31 mouse cellular contexts compared by ENCODE assay signal in the genomic region with DNA sequence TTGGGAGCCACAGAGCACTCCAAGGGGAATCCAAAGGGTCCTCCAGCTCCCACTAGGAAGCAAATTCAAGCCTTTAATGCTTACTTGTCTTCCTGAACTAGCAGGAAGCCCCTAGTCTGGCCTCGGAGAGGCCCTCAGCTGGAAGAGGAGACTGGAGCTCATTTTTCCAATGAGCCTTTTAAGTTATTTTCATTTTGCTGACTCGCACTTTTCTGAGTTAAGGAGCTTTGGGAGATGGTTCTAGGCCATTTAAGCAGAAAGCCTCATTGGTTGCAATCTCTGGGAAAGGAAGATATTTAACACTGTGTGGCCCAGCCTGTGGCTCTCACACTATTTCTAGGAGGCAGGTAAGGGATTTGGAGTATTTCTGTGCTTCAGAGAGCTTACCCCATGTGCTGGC.
"Had no signal": no experiment of that assay in that cellular context is flagged by ENCODE, and none has a peak within 500 bp of the region (broad histone marks: within the 10 kb centered on the region; RNA-seq: fewer than 3 reads in every experiment).

No protein-coding gene starts in this region.

- H3K4me2 ChIP-seq: heart, embryonic 11.5 days; heart, embryonic 12.5 days; heart, embryonic 13.5 days; heart, embryonic 15.5 days; hindbrain, embryonic 12.5 days; hindbrain, embryonic 13.5 days; hindbrain, embryonic 14.5 days; hindbrain, embryonic 15.5 days; intestine, embryonic 15.5 days; kidney, embryonic 15.5 days had no signal

- H3K27me3 ChIP-seq: heart, embryonic 12.5 days; heart, embryonic 13.5 days; heart, embryonic 15.5 days; hindbrain, embryonic 12.5 days; hindbrain, embryonic 15.5 days; intestine, embryonic 15.5 days; kidney, embryonic 15.5 days had no signal

- DNase-seq: heart, postnatal 10 days; heart, postnatal 14 days; heart, postnatal 36 days; heart, postnatal 4 days; kidney, adult 11 months; kidney, adult 18-20 months; kidney, adult 2 months; kidney, adult 8-10 months; kidney, adult 9 months; kidney, postnatal 14 days; kidney, postnatal 25 days; kidney, postnatal 36 days; kidney, postnatal 4 days; layer of hippocampus, adult 9-11 months; layer of hippocampus, postnatal 36 days had no signal

- H3K27ac ChIP-seq: heart, embryonic 13.5 days; heart, embryonic 15.5 days; hindbrain, embryonic 12.5 days; hindbrain, embryonic 13.5 days; hindbrain, embryonic 14.5 days; hindbrain, embryonic 15.5 days; intestine, embryonic 15.5 days; kidney, embryonic 15.5 days; kidney, postnatal 0 days; layer of hippocampus, adult 2 months; left cerebral cortex, adult 2 months had no signal

- H3K4me1 ChIP-seq: heart, embryonic 12.5 days; intestine, embryonic 15.5 days; kidney, embryonic 15.5 days had no signal

- H3K9me3 ChIP-seq: heart, embryonic 13.5 days; heart, embryonic 15.5 days; hindbrain, embryonic 12.5 days; hindbrain, embryonic 13.5 days; hindbrain, embryonic 15.5 days; intestine, embryonic 15.5 days; kidney, embryonic 15.5 days had no signal

- ATAC-seq: inflammation-experienced regulatory T-cells, adult 6 months; intestine, embryonic 15.5 days; intestine, embryonic 16.5 days; intestine, postnatal 0 days had no signal

- H3K4me3 ChIP-seq: heart, embryonic 12.5 days; heart, embryonic 13.5 days; heart, embryonic 15.5 days; hindbrain, embryonic 12.5 days; hindbrain, embryonic 13.5 days; hindbrain, embryonic 15.5 days; intestine, embryonic 15.5 days; kidney, embryonic 15.5 days; layer of hippocampus, adult 2 months; left cerebral cortex, adult 2 months had no signal

- H3K9ac ChIP-seq: heart, embryonic 12.5 days; heart, embryonic 13.5 days; heart, embryonic 15.5 days; hindbrain, embryonic 12.5 days; hindbrain, embryonic 13.5 days; hindbrain, embryonic 14.5 days; hindbrain, embryonic 15.5 days; intestine, embryonic 15.5 days; kidney, embryonic 15.5 days had no signal

- H3K36me3 ChIP-seq: heart, embryonic 12.5 days; heart, embryonic 13.5 days; heart, embryonic 15.5 days; hindbrain, embryonic 12.5 days; hindbrain, embryonic 13.5 days; hindbrain, embryonic 15.5 days; intestine, embryonic 15.5 days; kidney, embryonic 15.5 days had no signal
